Mouse (Mus musculus): ENCODE measurements around the gene Cdkal1.

GRCm38 (mm10) chr13:29744188-29744587, 111.3 kb downstream of the Cdkal1 start:
- TF ChIP-seq MAX (IDR thresholded peaks at IDR 0.05; ENCODE audit: low read length) (no peak), UBTF (IDR thresholded peaks at IDR 0.05; ENCODE audit: low read depth, low read length) (no peak), TCF12 (IDR thresholded peaks at IDR 0.05; ENCODE audit: low read depth, low read length) (no peak), USF1 (IDR thresholded peaks at IDR 0.05; ENCODE audit: low read depth, low read length) (no peak), ZKSCAN1 (IDR thresholded peaks at IDR 0.05; ENCODE audit: borderline replicate concordance, low read depth, low read length) (no peak), EP300 (IDR thresholded peaks at IDR 0.05; ENCODE audit: low read length) (no peak), MAZ (IDR thresholded peaks at IDR 0.05; ENCODE audit: low read depth, low read length) (no peak)
